Mouse (Mus musculus) c-Kit-positive CD71-negative TER-119-negative erythroid progenitor cells, embryonic 14.5 days (primary cell): ENCODE measurements around the gene Ear2.
"Not testable (repeated sequence)": the region's sequence is repeated elsewhere in the genome, so short reads cannot be mapped to it uniquely, and the experiment has no call there.

ENCODE experiments used
- DNase-seq: peaks from one replicate; pipeline ENCODE4 v3.0.0-alpha.2; 2013; ENCODE audit warnings: low read depth

The Ear2 gene

DNA sequence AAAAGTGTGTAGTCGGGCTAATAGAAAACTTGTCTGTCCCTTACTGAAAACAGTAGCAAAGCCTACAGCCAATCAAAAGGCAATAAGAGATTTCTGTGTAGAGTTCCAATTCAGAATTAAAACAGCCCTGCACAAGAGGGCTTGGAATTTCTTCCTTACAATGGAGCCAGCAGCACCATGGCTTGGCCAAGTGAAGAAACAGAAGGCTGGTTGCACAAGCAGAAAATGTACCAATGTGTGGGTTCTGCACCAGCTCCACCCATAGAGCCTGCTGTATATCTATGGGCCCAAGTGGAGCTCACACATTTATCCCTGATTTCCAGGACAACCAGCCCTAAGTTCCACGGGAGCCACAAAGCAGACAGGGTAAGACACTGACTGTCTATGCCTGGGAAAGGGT is at the start of gene Ear2:
Gene Ear2 (plus strand): TSS at position 301 of the 400 bp plus-strand sequence.
- not testable (repeated sequence) for DNase-seq

DNA sequence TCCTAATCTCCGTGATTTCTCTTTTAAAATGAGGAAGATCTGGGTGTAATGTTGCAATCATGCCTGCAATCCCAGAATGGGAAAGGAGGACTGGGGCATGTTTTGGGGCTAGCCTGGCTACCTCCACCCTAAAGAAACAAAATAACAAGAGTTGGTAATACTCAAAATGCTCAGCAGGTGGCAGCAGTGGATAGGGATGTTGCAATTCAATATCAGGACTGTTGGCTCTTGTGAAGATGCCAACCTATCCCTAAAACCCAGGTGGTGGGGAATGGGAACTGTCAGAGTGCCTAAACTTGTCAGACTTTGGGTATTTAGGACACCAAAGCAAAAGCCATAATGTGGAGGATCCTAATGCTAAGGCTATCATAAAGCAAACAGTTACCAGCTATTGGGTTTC is 34.6 kb upstream of the Ear2 start:
- DNase-seq, result not testable (repeated sequence)

DNA sequence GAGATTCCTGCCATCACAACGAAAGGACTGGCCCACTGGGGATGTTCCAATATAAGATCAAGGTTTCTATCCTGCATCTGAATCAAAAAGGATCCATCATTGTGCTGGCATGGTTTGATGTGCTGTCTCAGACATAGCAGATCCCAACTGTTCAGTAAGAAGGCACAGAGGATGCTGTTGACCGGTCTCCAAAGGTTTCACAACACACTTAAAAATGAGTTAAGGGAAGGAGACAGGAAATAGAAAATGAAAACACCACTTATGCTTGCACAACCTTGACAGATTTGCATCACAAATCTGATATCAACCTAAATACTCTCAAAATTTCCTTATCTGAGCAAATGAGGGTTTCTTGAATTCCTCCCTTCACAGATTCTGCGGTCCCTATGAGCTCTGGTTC is 31.9 kb upstream of the Ear2 start:
- not testable (repeated sequence) for DNase-seq

DNA sequence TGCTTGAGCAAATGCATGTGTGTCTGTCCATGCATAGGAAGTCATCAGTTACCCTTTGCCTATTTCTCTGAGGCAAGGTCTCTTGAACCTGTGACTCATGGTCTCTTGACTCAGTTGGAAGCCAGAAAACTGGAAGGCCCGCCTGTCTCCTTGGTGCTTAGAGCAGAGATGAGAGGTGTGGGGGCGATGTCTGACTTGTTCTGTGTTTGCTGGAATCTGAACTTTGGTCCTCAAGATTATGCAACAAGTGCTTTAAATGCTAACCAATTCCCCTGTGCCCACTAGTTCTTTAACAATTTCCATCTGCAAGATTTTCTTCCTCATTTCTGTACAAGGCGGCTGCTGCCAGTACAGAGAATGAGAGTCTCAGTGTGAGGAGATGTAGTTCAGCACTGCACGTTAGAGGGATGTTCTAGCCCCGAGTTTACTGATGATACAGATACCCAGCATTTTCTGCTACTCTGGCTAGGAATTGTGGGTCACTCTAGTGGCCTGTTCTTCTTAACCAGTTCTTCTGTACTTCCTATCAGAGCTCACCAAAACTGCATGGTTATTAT is 24.6 kb upstream of the Ear2 start:
- DNase-seq, result not testable (repeated sequence)

DNA sequence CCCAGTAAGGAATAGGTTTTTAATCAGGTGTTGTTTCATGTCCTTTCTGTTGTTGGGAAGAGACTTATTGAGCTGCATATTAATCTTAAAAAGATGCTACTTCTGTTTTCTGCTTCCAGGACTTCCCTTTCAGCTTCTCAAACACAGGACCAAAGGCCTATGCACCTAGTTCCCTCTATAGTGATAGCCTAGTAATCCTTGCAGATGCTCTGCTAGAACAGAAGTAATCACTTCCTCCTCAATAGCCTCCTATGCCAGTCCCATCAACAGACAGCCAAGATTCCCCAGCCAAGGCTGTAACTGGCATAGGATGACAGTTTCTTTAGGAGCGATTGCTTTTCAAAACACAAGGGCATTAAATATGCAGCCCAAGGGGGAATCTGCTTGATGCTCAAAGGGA is 15.9 kb upstream of the Ear2 start:
- DNase-seq, result not testable (repeated sequence)

DNA sequence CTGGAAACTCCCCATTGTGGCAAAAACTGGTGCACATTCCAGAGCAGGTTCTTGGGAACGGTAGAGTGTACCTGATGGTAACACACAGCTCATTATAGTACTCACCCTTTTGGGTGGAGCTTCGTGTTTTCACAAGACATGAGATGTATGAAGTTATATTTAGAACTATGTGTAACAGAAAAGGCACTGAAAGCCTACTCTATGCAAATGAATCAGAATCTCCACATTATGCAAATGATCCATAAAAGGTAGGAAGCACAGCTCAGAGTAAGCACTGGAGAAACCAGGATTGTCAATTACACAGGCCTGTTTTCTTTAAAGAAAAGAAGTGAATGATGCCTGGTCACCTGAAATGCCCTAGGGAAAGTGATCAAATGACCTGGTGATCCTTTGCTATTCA is 14.9 kb upstream of the Ear2 start:
- DNase-seq, result not testable (repeated sequence)

DNA sequence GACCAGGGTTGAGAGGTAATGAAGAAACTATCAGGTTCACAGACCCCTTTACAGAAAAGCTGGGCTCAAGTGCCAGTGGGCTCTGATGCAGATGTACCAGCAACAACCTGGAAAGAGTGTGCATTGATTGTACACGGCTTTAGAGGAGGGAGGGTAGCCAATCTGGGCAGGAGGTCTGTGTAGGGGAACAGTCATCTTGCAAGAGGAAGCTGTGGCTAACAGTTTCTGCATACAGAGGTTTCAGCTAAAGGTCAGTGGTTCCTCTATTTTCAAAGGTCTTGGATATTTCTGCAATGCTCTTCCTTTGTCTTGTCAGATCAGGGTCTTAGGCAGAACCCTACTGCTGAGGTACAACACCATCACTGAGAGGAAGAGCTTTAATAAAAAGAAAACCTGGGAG is 10.9 kb upstream of the Ear2 start:
- not testable (repeated sequence) for DNase-seq

DNA sequence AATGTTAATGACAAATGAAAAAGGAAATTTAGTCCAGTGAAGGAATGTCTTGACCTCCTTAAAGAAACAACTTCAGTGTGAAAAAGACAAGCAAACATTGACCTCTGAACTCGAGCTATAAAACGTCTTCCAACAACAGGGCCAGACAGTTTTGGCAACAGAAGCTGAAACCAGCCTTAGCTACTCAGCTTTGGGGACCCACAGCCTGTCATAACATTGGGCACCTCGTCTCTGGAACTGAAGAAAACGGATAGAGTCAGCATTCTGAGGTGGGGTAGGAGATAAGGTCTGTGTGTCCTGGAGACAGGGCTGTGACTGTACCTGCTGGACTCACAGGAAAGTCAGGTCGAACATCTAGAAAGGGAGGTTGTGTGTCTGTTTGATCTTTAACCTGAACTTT is 8.0 kb upstream of the Ear2 start:
- DNase-seq, result not testable (repeated sequence)

DNA sequence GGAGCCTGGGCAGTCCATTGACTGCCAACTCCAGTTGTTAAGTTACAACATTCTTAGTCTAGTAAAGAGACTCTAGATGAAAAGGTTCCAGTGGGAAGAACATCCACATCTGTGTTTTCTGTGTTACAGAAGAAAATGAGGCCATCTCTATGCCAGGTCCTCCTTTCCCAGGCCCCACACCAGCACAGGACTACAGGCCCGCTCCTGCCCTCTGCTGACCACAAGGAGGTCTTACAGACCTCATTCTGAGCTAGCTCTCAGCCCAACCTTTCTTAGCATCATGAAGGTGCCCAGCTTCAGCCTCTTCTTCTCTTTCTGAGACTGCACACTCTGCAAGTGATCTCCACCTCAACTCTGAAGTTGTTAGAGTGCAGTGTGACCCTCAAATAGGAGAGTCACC is 2.4 kb upstream of the Ear2 start:
- not testable (repeated sequence) for DNase-seq

DNA sequence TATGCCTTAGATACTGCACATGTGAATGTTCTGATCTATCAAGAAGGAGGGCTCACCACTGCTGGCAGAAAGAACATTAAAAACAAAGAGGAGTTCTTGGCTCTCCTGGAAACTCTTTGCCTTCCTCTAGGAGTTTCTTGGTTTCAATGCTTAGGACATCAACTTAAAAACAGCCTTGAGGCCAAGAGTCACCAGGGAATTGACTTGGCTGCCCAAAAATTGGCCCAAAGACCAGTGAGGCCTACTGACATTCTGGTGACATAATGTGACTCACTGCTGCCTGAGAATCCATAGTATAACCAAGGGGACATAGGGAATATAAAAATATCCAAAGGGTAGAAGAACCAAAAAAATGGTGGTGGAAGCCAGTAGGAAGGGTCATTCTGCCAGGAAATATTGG is 8.5 kb downstream of the Ear2 start:
- no peak for DNase-seq

DNA sequence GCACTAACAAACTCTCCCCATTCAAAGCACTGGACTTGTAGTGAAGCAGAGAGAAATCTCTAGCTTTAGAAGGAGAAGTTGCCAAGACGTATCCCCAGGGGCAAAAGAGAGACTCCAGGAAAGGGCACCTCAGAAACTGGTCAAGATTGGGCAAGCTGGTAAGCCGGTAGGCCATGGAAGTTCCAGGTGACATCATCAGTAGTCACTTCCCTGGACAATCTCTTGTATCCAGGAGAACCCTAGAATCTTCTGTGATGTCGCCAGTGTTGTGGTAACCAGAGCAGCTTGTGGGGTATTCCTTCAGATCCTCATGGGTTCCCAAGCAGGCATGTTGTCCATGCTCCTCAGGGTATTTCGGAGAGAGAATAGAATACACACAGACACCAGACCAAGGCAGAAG is 21.1 kb downstream of the Ear2 start, which contains the start of gene Gm3327:
Gene Gm3327 (plus strand): TSS at position 301 of the 400 bp plus-strand sequence.
- DNase-seq, result not testable (repeated sequence)
